Mouse (Mus musculus): ENCODE data around the gene Vps72. TPM values are rescaled to one million over a fixed set of nuclear protein-coding genes. Genes with fewer than 3 reads are reported as not detected.
"Not testable (repeated sequence)": the region's sequence is repeated elsewhere in the genome, so short reads cannot be mapped to it uniquely, and the experiment has no call there.

Vps72 gene
- polyA plus RNA-seq, 1 experiment = 31.8 TPM

- no peaks in the 10 kb centered on the region for H3K4me1 ChIP-seq (ENCODE audit: control insufficient read depth, insufficient read depth, low read length)
- no peak overlapping the region for H3K27ac ChIP-seq (ENCODE audit: control insufficient read depth, insufficient read depth, low read depth, low read length)
- H3K4me3 ChIP-seq (ENCODE audit: control insufficient read depth, low read depth, low read length) = no peak overlapping the region
- H3K36me3 ChIP-seq (ENCODE audit: control insufficient read depth, insufficient read depth, low read length) = peaks cover 2% of the 10 kb centered on the region
- no peak for TF ChIP-seq POLR2A (IDR thresholded peaks at IDR 0.05; ENCODE audit: control insufficient read depth, low read depth, low read length)
- no peak for TF ChIP-seq CTCF (IDR thresholded peaks at IDR 0.05; ENCODE audit: control insufficient read depth, insufficient read depth, insufficient replicate concordance, low read depth, low read length)
- H3K27me3 ChIP-seq (ENCODE audit: control insufficient read depth, insufficient read depth, low read length) = no peaks in the 10 kb centered on the region
These were observed 6.9 kb downstream of the Vps72 start for GRCm38 (mm10) chr3:95117751-95118150.

- Histone ChIP-seq H3K27me3 (ENCODE audit: control insufficient read depth, insufficient read depth, low read length) (no peaks in the 10 kb centered on the region), H3K4me1 (ENCODE audit: control insufficient read depth, insufficient read depth, low read length) (no peaks in the 10 kb centered on the region), H3K27ac (ENCODE audit: control insufficient read depth, insufficient read depth, low read depth, low read length) (no peak overlapping the region), H3K4me3 (ENCODE audit: control insufficient read depth, low read depth, low read length) (no peak overlapping the region), H3K36me3 (ENCODE audit: control insufficient read depth, insufficient read depth, low read length) (peaks cover 2% of the 10 kb centered on the region)
- TF ChIP-seq CTCF (IDR thresholded peaks at IDR 0.05; ENCODE audit: control insufficient read depth, insufficient read depth, insufficient replicate concordance, low read depth, low read length) = no peak
- TF ChIP-seq POLR2A (IDR thresholded peaks at IDR 0.05; ENCODE audit: control insufficient read depth, low read depth, low read length) = no peak
These were observed 10.8 kb downstream of the Vps72 start for GRCm38 (mm10) chr3:95121580-95121979.

GRCm38 (mm10) chr3:95124246-95124645, 13.4 kb downstream of the Vps72 start, which contains the start of gene Tmod4:
Tmod4 (plus strand) TSS chr3:95124476.
- H3K36me3 ChIP-seq (ENCODE audit: control insufficient read depth, insufficient read depth, low read length) = peaks cover 2% of the 10 kb centered on the region
- no peaks in the 10 kb centered on the region for H3K4me1 ChIP-seq (ENCODE audit: control insufficient read depth, insufficient read depth, low read length)
- no peak within 1 kb of the TSS for H3K4me3 ChIP-seq (ENCODE audit: control insufficient read depth, low read depth, low read length)
- H3K27me3 ChIP-seq (ENCODE audit: control insufficient read depth, insufficient read depth, low read length) = no peaks in the 10 kb centered on the region
- H3K27ac ChIP-seq (ENCODE audit: control insufficient read depth, insufficient read depth, low read depth, low read length) = no peak within 1 kb of the TSS
- TF ChIP-seq POLR2A (IDR thresholded peaks at IDR 0.05; ENCODE audit: control insufficient read depth, low read depth, low read length) (no peak), CTCF (IDR thresholded peaks at IDR 0.05; ENCODE audit: control insufficient read depth, insufficient read depth, insufficient replicate concordance, low read depth, low read length) (peak; percentile 26; the same call in 1 of the 2 replicates)

GRCm38 (mm10) chr3:95124972-95125371, 14.2 kb downstream of the Vps72 start:
- Histone ChIP-seq H3K36me3 (ENCODE audit: control insufficient read depth, insufficient read depth, low read length) (peaks cover 2% of the 10 kb centered on the region), H3K4me3 (ENCODE audit: control insufficient read depth, low read depth, low read length) (no peak overlapping the region), H3K4me1 (ENCODE audit: control insufficient read depth, insufficient read depth, low read length) (no peaks in the 10 kb centered on the region), H3K27me3 (ENCODE audit: control insufficient read depth, insufficient read depth, low read length) (no peaks in the 10 kb centered on the region), H3K27ac (ENCODE audit: control insufficient read depth, insufficient read depth, low read depth, low read length) (no peak overlapping the region)
- no peak for TF ChIP-seq CTCF (IDR thresholded peaks at IDR 0.05; ENCODE audit: control insufficient read depth, insufficient read depth, insufficient replicate concordance, low read depth, low read length)
- no peak for TF ChIP-seq POLR2A (IDR thresholded peaks at IDR 0.05; ENCODE audit: control insufficient read depth, low read depth, low read length)

- Histone ChIP-seq H3K36me3 (ENCODE audit: control insufficient read depth, insufficient read depth, low read length) (no peaks in the 10 kb centered on the region), H3K27ac (ENCODE audit: control insufficient read depth, insufficient read depth, low read depth, low read length) (no peak overlapping the region), H3K4me1 (ENCODE audit: control insufficient read depth, insufficient read depth, low read length) (peaks cover 7% of the 10 kb centered on the region), H3K27me3 (ENCODE audit: control insufficient read depth, insufficient read depth, low read length) (no peaks in the 10 kb centered on the region), H3K4me3 (ENCODE audit: control insufficient read depth, low read depth, low read length) (no peak overlapping the region)
- no peak for TF ChIP-seq POLR2A (IDR thresholded peaks at IDR 0.05; ENCODE audit: control insufficient read depth, low read depth, low read length)
- no peak for TF ChIP-seq CTCF (IDR thresholded peaks at IDR 0.05; ENCODE audit: control insufficient read depth, insufficient read depth, insufficient replicate concordance, low read depth, low read length)
These were observed 18.4 kb downstream of the Vps72 start for GRCm38 (mm10) chr3:95129226-95129651.

- no peaks in the 10 kb centered on the region for H3K27me3 ChIP-seq (ENCODE audit: control insufficient read depth, insufficient read depth, low read length)
- no peak for TF ChIP-seq CTCF (IDR thresholded peaks at IDR 0.05; ENCODE audit: control insufficient read depth, insufficient read depth, insufficient replicate concordance, low read depth, low read length)
- TF ChIP-seq POLR2A (IDR thresholded peaks at IDR 0.05; ENCODE audit: control insufficient read depth, low read depth, low read length) = no peak
- H3K27ac ChIP-seq (ENCODE audit: control insufficient read depth, insufficient read depth, low read depth, low read length) = no peak overlapping the region
- H3K36me3 ChIP-seq (ENCODE audit: control insufficient read depth, insufficient read depth, low read length) = no peaks in the 10 kb centered on the region
- H3K4me3 ChIP-seq (ENCODE audit: control insufficient read depth, low read depth, low read length) = no peak overlapping the region
- H3K4me1 ChIP-seq (ENCODE audit: control insufficient read depth, insufficient read depth, low read length) = peaks cover 10% of the 10 kb centered on the region
These were observed 19.3 kb downstream of the Vps72 start for GRCm38 (mm10) chr3:95130081-95130480.

GRCm38 (mm10) chr3:95132389-95132788, 21.6 kb downstream of the Vps72 start:
- not testable (repeated sequence) for H3K36me3 ChIP-seq (ENCODE audit: control insufficient read depth, insufficient read depth, low read length); H3K4me3 ChIP-seq (ENCODE audit: control insufficient read depth, low read depth, low read length); H3K27me3 ChIP-seq (ENCODE audit: control insufficient read depth, insufficient read depth, low read length); H3K27ac ChIP-seq (ENCODE audit: control insufficient read depth, insufficient read depth, low read depth, low read length); H3K4me1 ChIP-seq (ENCODE audit: control insufficient read depth, insufficient read depth, low read length)

GRCm38 (mm10) chr3:95133176-95133575, 22.4 kb downstream of the Vps72 start:
- H3K27me3 ChIP-seq (ENCODE audit: control insufficient read depth, insufficient read depth, low read length) = no peaks in the 10 kb centered on the region
- peaks cover 13% of the 10 kb centered on the region for H3K4me1 ChIP-seq (ENCODE audit: control insufficient read depth, insufficient read depth, low read length)
- peak overlapping the region; percentile 85 for H3K27ac ChIP-seq (ENCODE audit: control insufficient read depth, insufficient read depth, low read depth, low read length)
- peak overlapping the region; percentile 98 for H3K4me3 ChIP-seq (ENCODE audit: control insufficient read depth, low read depth, low read length)
- no peaks in the 10 kb centered on the region; the same call in 1 of the 2 replicates for H3K36me3 ChIP-seq (ENCODE audit: control insufficient read depth, insufficient read depth, low read length)
- TF ChIP-seq CTCF (IDR thresholded peaks at IDR 0.05; ENCODE audit: control insufficient read depth, insufficient read depth, insufficient replicate concordance, low read depth, low read length) (no peak), POLR2A (IDR thresholded peaks at IDR 0.05; ENCODE audit: control insufficient read depth, low read depth, low read length) (no peak)

Data from testis, adult 2 months (tissue).